Mouse (Mus musculus) kidney, adult 11 months (tissue): ENCODE data around the gene Ikzf5.

Experiments
- DNase-seq: peaks from one replicate; pipeline ENCODE4 v3.0.0; 2022

Ikzf5 gene

DNA sequence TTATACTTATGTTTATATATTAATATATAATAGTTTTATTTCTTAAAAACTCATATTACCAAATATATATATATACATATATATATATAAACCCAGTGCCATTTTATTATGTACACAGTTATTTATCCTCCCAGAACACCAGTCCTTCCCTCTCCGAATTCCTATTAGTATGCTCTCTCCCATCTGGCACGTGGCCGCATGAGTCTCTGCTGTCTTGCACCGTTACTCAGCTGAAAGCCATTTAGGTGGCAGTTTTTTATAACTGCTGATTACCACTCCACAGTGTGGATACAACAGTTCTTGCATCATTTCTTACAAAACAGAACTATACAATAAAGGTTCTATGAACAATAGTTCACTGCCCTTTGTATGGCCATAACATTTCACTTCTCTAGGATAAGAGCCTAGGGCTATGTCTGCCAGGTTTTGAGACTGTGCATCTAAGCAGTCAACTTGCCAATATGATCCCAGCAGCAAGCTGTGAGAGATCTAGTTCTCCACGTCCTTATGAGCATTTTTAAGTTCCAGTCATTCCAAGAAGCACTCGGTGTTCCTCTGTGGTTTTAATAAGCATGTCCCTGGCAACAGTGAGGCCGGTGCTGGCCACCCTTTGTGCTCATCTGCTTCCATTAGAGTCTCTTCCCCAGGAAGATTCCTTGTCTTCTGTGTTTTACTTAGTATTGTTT, 64.3 kb downstream of the Ikzf5 start:
- DNase-seq, result no peak
